Mouse (Mus musculus): ENCODE data around the gene Igsf9.

The Igsf9 gene

GRCm38 (mm10) chr1:172512962-172513361 lies 31.4 kb downstream of the Igsf9 start:
- no peak for ATAC-seq (ENCODE audit: insufficient number of reproducible peaks, low FRiP score, low TSS enrichment)

- ATAC-seq (ENCODE audit: insufficient number of reproducible peaks, low FRiP score, low TSS enrichment): no peak
Measured at GRCm38 (mm10) chr1:172513525-172514212, 32.1 kb downstream of the Igsf9 start.

- no peak for ATAC-seq (ENCODE audit: insufficient number of reproducible peaks, low FRiP score, low TSS enrichment)
Measured at GRCm38 (mm10) chr1:172514213-172514529, 32.6 kb downstream of the Igsf9 start.

- ATAC-seq (ENCODE audit: insufficient number of reproducible peaks, low FRiP score, low TSS enrichment): no peak
Measured at GRCm38 (mm10) chr1:172514551-172515268, 33.1 kb downstream of the Igsf9 start.

- no peak for ATAC-seq (ENCODE audit: insufficient number of reproducible peaks, low FRiP score, low TSS enrichment)
Measured at GRCm38 (mm10) chr1:172515396-172515795, 33.8 kb downstream of the Igsf9 start.

GRCm38 (mm10) chr1:172518013-172518412 lies 36.4 kb downstream of the Igsf9 start:
- no peak for ATAC-seq (ENCODE audit: insufficient number of reproducible peaks, low FRiP score, low TSS enrichment)

GRCm38 (mm10) chr1:172519644-172520043 lies 38.1 kb downstream of the Igsf9 start:
- ATAC-seq (ENCODE audit: insufficient number of reproducible peaks, low FRiP score, low TSS enrichment): no peak

GRCm38 (mm10) chr1:172520576-172521440 lies 39.2 kb downstream of the Igsf9 start, which contains the start of gene Cfap45:
Gene Cfap45 (plus strand): TSS chr1:172520801.
- ATAC-seq (ENCODE audit: insufficient number of reproducible peaks, low FRiP score, low TSS enrichment): no peak

- ATAC-seq (ENCODE audit: insufficient number of reproducible peaks, low FRiP score, low TSS enrichment): no peak
Measured at GRCm38 (mm10) chr1:172522524-172522923, 40.9 kb downstream of the Igsf9 start.

GRCm38 (mm10) chr1:172523699-172524101 lies 42.1 kb downstream of the Igsf9 start:
- no peak for ATAC-seq (ENCODE audit: insufficient number of reproducible peaks, low FRiP score, low TSS enrichment)

- ATAC-seq (ENCODE audit: insufficient number of reproducible peaks, low FRiP score, low TSS enrichment): no peak
Measured at GRCm38 (mm10) chr1:172525027-172525764, 43.6 kb downstream of the Igsf9 start.

- no peak for ATAC-seq (ENCODE audit: insufficient number of reproducible peaks, low FRiP score, low TSS enrichment)
Measured at GRCm38 (mm10) chr1:172525971-172526370, 44.4 kb downstream of the Igsf9 start.

- ATAC-seq (ENCODE audit: insufficient number of reproducible peaks, low FRiP score, low TSS enrichment): no peak
Measured at GRCm38 (mm10) chr1:172526380-172527081, 44.9 kb downstream of the Igsf9 start.

- no peak for ATAC-seq (ENCODE audit: insufficient number of reproducible peaks, low FRiP score, low TSS enrichment)
Measured at GRCm38 (mm10) chr1:172527431-172527830, 45.8 kb downstream of the Igsf9 start.

- peak; percentile 67 for ATAC-seq (ENCODE audit: insufficient number of reproducible peaks, low FRiP score, low TSS enrichment)
Measured at GRCm38 (mm10) chr1:172528701-172529100, 47.1 kb downstream of the Igsf9 start.

GRCm38 (mm10) chr1:172530544-172531220 lies 49.1 kb downstream of the Igsf9 start:
- no peak for ATAC-seq (ENCODE audit: insufficient number of reproducible peaks, low FRiP score, low TSS enrichment)

GRCm38 (mm10) chr1:172532551-172532950 lies 51.0 kb downstream of the Igsf9 start:
- peak; percentile 78 for ATAC-seq (ENCODE audit: insufficient number of reproducible peaks, low FRiP score, low TSS enrichment)

- ATAC-seq (ENCODE audit: insufficient number of reproducible peaks, low FRiP score, low TSS enrichment): no peak
Measured at GRCm38 (mm10) chr1:172535116-172535515, 53.5 kb downstream of the Igsf9 start.

GRCm38 (mm10) chr1:172539827-172540226 lies 58.2 kb downstream of the Igsf9 start:
- no peak for ATAC-seq (ENCODE audit: insufficient number of reproducible peaks, low FRiP score, low TSS enrichment)

Measured in cerebellum, adult (tissue).